8 mouse cellular contexts compared by ENCODE assay signal in genomic region chr19:31082226-31082625, GRCm38 (mm10). TPM values are rescaled to one million over a fixed set of nuclear protein-coding genes. Genes with fewer than 3 reads are reported as not detected.
A peak's percentile ranks its signal among the peaks of the same experiment; 100 is the strongest.
DNase-seq lines count a peak whose midpoint lies in the region; ATAC-seq and TF ChIP-seq lines count a peak whose summit lies in the region.

No protein-coding gene starts in this region.

- peaks cover 12% of the 10 kb centered on the region for H3K36me3 ChIP-seq in heart, embryonic 11.5 days (ENCODE audit: control insufficient read depth, insufficient read depth, low read length)
- H3K36me3 ChIP-seq in ES-Bruce4 (ENCODE audit: control insufficient read depth, insufficient read depth, low read length, poor library complexity, severe bottlenecking), result peaks cover 20% of the 10 kb centered on the region
- 0 out of 2 replicates have a peak, but pooled peaks cover 3% of the 10 kb centered on the region for H3K36me3 ChIP-seq in hindbrain, embryonic 11.5 days (ENCODE audit: control insufficient read depth, insufficient read depth, low read length)
- H3K36me3 ChIP-seq in megakaryocyte, embryonic 14.5 days (replicated peaks; ENCODE audit: low read length), result peaks cover 25% of the 10 kb centered on the region

- no peak for ATAC-seq in heart, embryonic 11.5 days (replicated peaks; ENCODE audit: insufficient number of reproducible peaks, low FRiP score, low TSS enrichment)
- peak; percentile 76 for ATAC-seq in hindbrain, embryonic 11.5 days (ENCODE audit: low FRiP score)

- TF ChIP-seq POLR2A in ES-Bruce4 (IDR thresholded peaks at IDR 0.05; ENCODE audit: insufficient read depth, low read length), result no peak

- 15% methylated on average over 7 of the region's 7 CpGs for WGBS in heart, embryonic 11.5 days (ENCODE audit: insufficient replicate concordance)
- WGBS in hindbrain, embryonic 11.5 days, result 24% methylated on average over 7 of the region's 7 CpGs

- peak overlapping the region; percentile 74 for H3K4me2 ChIP-seq in heart, embryonic 11.5 days
- H3K4me2 ChIP-seq in hindbrain, embryonic 11.5 days (replicated peaks; ENCODE audit: low read depth, low read length), result peak overlapping the region; percentile 27; the same call in 1 of the 2 replicates

- peak overlapping the region; percentile 83 for H3K4me3 ChIP-seq in heart, embryonic 11.5 days (ENCODE audit: low read depth, low read length)
- peak overlapping the region; percentile 58 for H3K4me3 ChIP-seq in ES-Bruce4 (ENCODE audit: low read depth, low read length)
- peak overlapping the region; percentile 54; the same call in 1 of the 2 replicates for H3K4me3 ChIP-seq in hindbrain, embryonic 11.5 days (ENCODE audit: low read depth, low read length)
- peak overlapping the region; percentile 98 for H3K4me3 ChIP-seq in megakaryocyte, embryonic 14.5 days (replicated peaks)

- TF ChIP-seq EP300 in ES-Bruce4 (IDR thresholded peaks at IDR 0.05; ENCODE audit: insufficient read depth, low read depth, low read length), result no peak

- H3K27me3 ChIP-seq in heart, embryonic 11.5 days (ENCODE audit: control insufficient read depth, insufficient read depth, low read length), result no peaks in the 10 kb centered on the region
- H3K27me3 ChIP-seq in ES-Bruce4 (ENCODE audit: control insufficient read depth, insufficient read depth, low read length, poor library complexity, severe bottlenecking), result no peaks in the 10 kb centered on the region
- no peaks in the 10 kb centered on the region for H3K27me3 ChIP-seq in hindbrain, embryonic 11.5 days (ENCODE audit: control insufficient read depth, insufficient read depth, low read length)
- no peaks in the 10 kb centered on the region for H3K27me3 ChIP-seq in megakaryocyte, embryonic 14.5 days (replicated peaks)

- peaks cover 18% of the 10 kb centered on the region for H3K4me1 ChIP-seq in heart, embryonic 11.5 days (ENCODE audit: control insufficient read depth, insufficient read depth, low read length)
- no peaks in the 10 kb centered on the region for H3K4me1 ChIP-seq in ES-Bruce4 (ENCODE audit: control insufficient read depth, insufficient read depth, low read length)
- H3K4me1 ChIP-seq in hindbrain, embryonic 11.5 days (replicated peaks; ENCODE audit: control insufficient read depth, insufficient read depth, low read length), result peaks cover 2% of the 10 kb centered on the region; the same call in 1 of the 2 replicates
- peaks cover 21% of the 10 kb centered on the region for H3K4me1 ChIP-seq in megakaryocyte, embryonic 14.5 days

- H3K27ac ChIP-seq in heart, embryonic 11.5 days (ENCODE audit: low read depth, low read length), result peak overlapping the region; percentile 29; the same call in 1 of the 2 replicates
- H3K27ac ChIP-seq in ES-Bruce4 (ENCODE audit: insufficient read depth, low read length), result peak overlapping the region; percentile 48; the same call in 1 of the 2 replicates
- H3K27ac ChIP-seq in hindbrain, embryonic 11.5 days (ENCODE audit: low read depth, low read length), result peak overlapping the region; percentile 32; the same call in 1 of the 2 replicates

- H3K9ac ChIP-seq in heart, embryonic 11.5 days (ENCODE audit: low read depth, low read length), result peak overlapping the region; percentile 61; the same call in 1 of the 2 replicates
- H3K9ac ChIP-seq in ES-Bruce4 (ENCODE audit: low read depth, poor library complexity, severe bottlenecking), result peak overlapping the region; percentile 17
- H3K9ac ChIP-seq in hindbrain, embryonic 11.5 days (ENCODE audit: low read depth, low read length), result no peak overlapping the region

- no peak for TF ChIP-seq CTCF in ES-Bruce4 (IDR thresholded peaks at IDR 0.05; ENCODE audit: low read depth, low read length)

- DNase-seq in heart, adult 11 months, result no peak
- no peak for DNase-seq in hindbrain, embryonic 11.5 days (ENCODE audit: low spot score)
- DNase-seq in layer of hippocampus, postnatal 36 days, result no peak
- no peak for DNase-seq in cerebellum, postnatal 14 days
- DNase-seq in ovary, adult 18-20 months (ENCODE audit: low spot score), result no peak

- H3K9me3 ChIP-seq in heart, embryonic 11.5 days (replicated peaks; ENCODE audit: control insufficient read depth, low read length), result no peaks in the 10 kb centered on the region
- H3K9me3 ChIP-seq in ES-Bruce4 (replicated peaks; ENCODE audit: control insufficient read depth, insufficient read depth, low read length, poor library complexity, severe bottlenecking), result no peaks in the 10 kb centered on the region
- no peaks in the 10 kb centered on the region for H3K9me3 ChIP-seq in hindbrain, embryonic 11.5 days (ENCODE audit: control insufficient read depth, low read length)
- H3K9me3 ChIP-seq in megakaryocyte, embryonic 14.5 days, result no peaks in the 10 kb centered on the region

RNA-seq across cellular contexts. Expression of gene Cstf2t, which starts 0.4 kb away (rescaled TPM):
- polyA plus RNA-seq in heart, embryonic 11.5 days (2014; fragmentation: Nextera tagmentation; extraction: Ambion mirVana), result 26.6 and 33.6 TPM in 2 replicates
- 24.9 and 26.4 TPM in 2 replicates for polyA plus RNA-seq in ES-Bruce4 (2011; ENCODE audit: insufficient read depth, insufficient read length, low read depth, missing spikeins)
- polyA plus RNA-seq in hindbrain, embryonic 11.5 days (2014; fragmentation: Nextera tagmentation; extraction: Ambion mirVana), result 45.3 and 51.0 TPM in 2 replicates
- polyA plus RNA-seq in megakaryocyte, embryonic 14.5 days (2012; ENCODE audit: insufficient read depth, low replicate concordance), result 0.64 and 3.8 TPM in 2 replicates
- total RNA-seq in layer of hippocampus, postnatal 36 days (2021), result 10 to 100 TPM; 77.7 to 77.8 TPM
